Mouse (Mus musculus): ENCODE measurements around the gene Prkn. TPM values are rescaled to one million over a fixed set of nuclear protein-coding genes. Genes with fewer than 3 reads are reported as not detected.

The Prkn gene
- total and polyA plus RNA-seq, 2 experiments from 2014 or later, result 6.2 to 6.8 TPM

GRCm38 (mm10) chr17:11736531-11736930 lies 896.3 kb downstream of the Prkn start:
- H3K4me1 ChIP-seq (ENCODE audit: insufficient read depth), result no peaks in the 10 kb centered on the region
- H3K4me3 ChIP-seq (ENCODE audit: low read depth, low read length), result no peak overlapping the region
- no peak for TF ChIP-seq CTCF (IDR thresholded peaks at IDR 0.05; ENCODE audit: low read depth)
- no peak for DNase-seq
- ATAC-seq, result no peak
- no peak overlapping the region for H3K4me2 ChIP-seq (ENCODE audit: low read depth)
- 49% methylated on average over 3 of the region's 3 CpGs for WGBS
- no peaks in the 10 kb centered on the region for H3K27me3 ChIP-seq (ENCODE audit: insufficient read depth, low read length)
- no peaks in the 10 kb centered on the region for H3K36me3 ChIP-seq (ENCODE audit: insufficient read depth)
- no peak overlapping the region for H3K27ac ChIP-seq (ENCODE audit: low read depth, low read length)
- no peak overlapping the region for H3K9ac ChIP-seq
- H3K9me3 ChIP-seq (ENCODE audit: low read length), result no peaks in the 10 kb centered on the region

GRCm38 (mm10) chr17:11737905-11738304 lies 897.7 kb downstream of the Prkn start:
- ATAC-seq (no peak), DNase-seq (no peak)
- Histone ChIP-seq H3K4me1 (ENCODE audit: insufficient read depth) (no peaks in the 10 kb centered on the region), H3K27ac (ENCODE audit: low read depth, low read length) (no peak overlapping the region), H3K4me3 (ENCODE audit: low read depth, low read length) (no peak overlapping the region), H3K4me2 (ENCODE audit: low read depth) (no peak overlapping the region), H3K9ac (no peak overlapping the region), H3K27me3 (ENCODE audit: insufficient read depth, low read length) (no peaks in the 10 kb centered on the region), H3K9me3 (ENCODE audit: low read length) (no peaks in the 10 kb centered on the region), H3K36me3 (ENCODE audit: insufficient read depth) (no peaks in the 10 kb centered on the region)
- WGBS, result 93% methylated on average over 10 of the region's 10 CpGs
- TF ChIP-seq CTCF (IDR thresholded peaks at IDR 0.05; ENCODE audit: low read depth), result no peak

- ATAC-seq, result peak; percentile 66
Observed at GRCm38 (mm10) chr17:11740716-11741115, 900.5 kb downstream of the Prkn start.

GRCm38 (mm10) chr17:11741161-11741560 lies 901.0 kb downstream of the Prkn start:
- Histone ChIP-seq H3K27me3 (ENCODE audit: insufficient read depth, low read length) (no peaks in the 10 kb centered on the region), H3K9ac (no peak overlapping the region), H3K4me2 (ENCODE audit: low read depth) (no peak overlapping the region), H3K4me3 (ENCODE audit: low read depth, low read length) (no peak overlapping the region), H3K4me1 (ENCODE audit: insufficient read depth) (no peaks in the 10 kb centered on the region), H3K9me3 (ENCODE audit: low read length) (no peaks in the 10 kb centered on the region), H3K36me3 (ENCODE audit: insufficient read depth) (no peaks in the 10 kb centered on the region), H3K27ac (ENCODE audit: low read depth, low read length) (no peak overlapping the region)
- no peak for TF ChIP-seq CTCF (IDR thresholded peaks at IDR 0.05; ENCODE audit: low read depth)
- no peak for ATAC-seq
- 67% methylated on average over 5 of the region's 5 CpGs for WGBS
- no peak for DNase-seq

More at GRCm38 (mm10) chr17:11740716-11741115, 900.5 kb downstream of the Prkn start:
- Histone ChIP-seq H3K4me1 (ENCODE audit: insufficient read depth) (no peaks in the 10 kb centered on the region), H3K9ac (no peak overlapping the region), H3K27ac (ENCODE audit: low read depth, low read length) (no peak overlapping the region), H3K27me3 (ENCODE audit: insufficient read depth, low read length) (no peaks in the 10 kb centered on the region), H3K36me3 (ENCODE audit: insufficient read depth) (no peaks in the 10 kb centered on the region), H3K4me3 (ENCODE audit: low read depth, low read length) (no peak overlapping the region), H3K9me3 (ENCODE audit: low read length) (no peaks in the 10 kb centered on the region), H3K4me2 (ENCODE audit: low read depth) (no peak overlapping the region)
- TF ChIP-seq CTCF (IDR thresholded peaks at IDR 0.05; ENCODE audit: low read depth), result no peak
- DNase-seq, result peak; percentile 18

- no peak overlapping the region for H3K4me2 ChIP-seq (ENCODE audit: low read depth)
- DNase-seq, result no peak
- H3K4me1 ChIP-seq (ENCODE audit: insufficient read depth), result no peaks in the 10 kb centered on the region
- H3K9me3 ChIP-seq (ENCODE audit: low read length), result no peaks in the 10 kb centered on the region
- TF ChIP-seq CTCF (IDR thresholded peaks at IDR 0.05; ENCODE audit: low read depth), result no peak
- H3K27me3 ChIP-seq (ENCODE audit: insufficient read depth, low read length), result no peaks in the 10 kb centered on the region
- WGBS, result 94% methylated on average over 2 of the region's 2 CpGs
- no peak for ATAC-seq
- H3K4me3 ChIP-seq (ENCODE audit: low read depth, low read length), result no peak overlapping the region
- H3K36me3 ChIP-seq (ENCODE audit: insufficient read depth), result no peaks in the 10 kb centered on the region
- no peak overlapping the region for H3K27ac ChIP-seq (ENCODE audit: low read depth, low read length)
- H3K9ac ChIP-seq, result no peak overlapping the region
Observed at GRCm38 (mm10) chr17:11751251-11751650, 911.1 kb downstream of the Prkn start.

- H3K27me3 ChIP-seq (ENCODE audit: insufficient read depth, low read length), result no peaks in the 10 kb centered on the region
- no peaks in the 10 kb centered on the region for H3K4me1 ChIP-seq (ENCODE audit: insufficient read depth)
- no peak for DNase-seq
- no peak overlapping the region for H3K4me2 ChIP-seq (ENCODE audit: low read depth)
- TF ChIP-seq CTCF (IDR thresholded peaks at IDR 0.05; ENCODE audit: low read depth), result no peak
- 62% methylated on average over 2 of the region's 2 CpGs for WGBS
- no peaks in the 10 kb centered on the region for H3K36me3 ChIP-seq (ENCODE audit: insufficient read depth)
- H3K9me3 ChIP-seq (ENCODE audit: low read length), result no peaks in the 10 kb centered on the region
- no peak overlapping the region for H3K4me3 ChIP-seq (ENCODE audit: low read depth, low read length)
- ATAC-seq, result no peak
- H3K9ac ChIP-seq, result no peak overlapping the region
- no peak overlapping the region for H3K27ac ChIP-seq (ENCODE audit: low read depth, low read length)
Observed at GRCm38 (mm10) chr17:11752686-11753085, 912.5 kb downstream of the Prkn start.

GRCm38 (mm10) chr17:11765117-11765516 lies 924.9 kb downstream of the Prkn start:
- Histone ChIP-seq H3K27me3 (ENCODE audit: insufficient read depth, low read length) (no peaks in the 10 kb centered on the region), H3K4me1 (ENCODE audit: insufficient read depth) (0 out of 2 replicates have a peak, but pooled peaks cover 4% of the 10 kb centered on the region), H3K9ac (no peak overlapping the region), H3K4me2 (ENCODE audit: low read depth) (no peak overlapping the region), H3K36me3 (ENCODE audit: insufficient read depth) (no peaks in the 10 kb centered on the region), H3K4me3 (ENCODE audit: low read depth, low read length) (no peak overlapping the region), H3K9me3 (ENCODE audit: low read length) (no peaks in the 10 kb centered on the region), H3K27ac (ENCODE audit: low read depth, low read length) (no peak overlapping the region)
- ATAC-seq (no peak), DNase-seq (no peak)
- WGBS, result 17% methylated on average over 3 of the region's 3 CpGs
- no peak for TF ChIP-seq CTCF (IDR thresholded peaks at IDR 0.05; ENCODE audit: low read depth)

GRCm38 (mm10) chr17:11765581-11765980 lies 925.4 kb downstream of the Prkn start:
- Histone ChIP-seq H3K36me3 (ENCODE audit: insufficient read depth) (no peaks in the 10 kb centered on the region), H3K9ac (no peak overlapping the region), H3K27me3 (ENCODE audit: insufficient read depth, low read length) (no peaks in the 10 kb centered on the region), H3K4me2 (ENCODE audit: low read depth) (no peak overlapping the region), H3K4me3 (ENCODE audit: low read depth, low read length) (no peak overlapping the region), H3K4me1 (ENCODE audit: insufficient read depth) (0 out of 2 replicates have a peak, but pooled peaks cover 4% of the 10 kb centered on the region), H3K9me3 (ENCODE audit: low read length) (no peaks in the 10 kb centered on the region), H3K27ac (ENCODE audit: low read depth, low read length) (no peak overlapping the region)
- DNase-seq, result no peak
- no peak for ATAC-seq
- no peak for TF ChIP-seq CTCF (IDR thresholded peaks at IDR 0.05; ENCODE audit: low read depth)
- 12% methylated on average over 2 of the region's 2 CpGs for WGBS

Measured in forebrain, postnatal 0 days (tissue).